31 mouse cellular contexts compared by ENCODE assay signal in the genomic region with DNA sequence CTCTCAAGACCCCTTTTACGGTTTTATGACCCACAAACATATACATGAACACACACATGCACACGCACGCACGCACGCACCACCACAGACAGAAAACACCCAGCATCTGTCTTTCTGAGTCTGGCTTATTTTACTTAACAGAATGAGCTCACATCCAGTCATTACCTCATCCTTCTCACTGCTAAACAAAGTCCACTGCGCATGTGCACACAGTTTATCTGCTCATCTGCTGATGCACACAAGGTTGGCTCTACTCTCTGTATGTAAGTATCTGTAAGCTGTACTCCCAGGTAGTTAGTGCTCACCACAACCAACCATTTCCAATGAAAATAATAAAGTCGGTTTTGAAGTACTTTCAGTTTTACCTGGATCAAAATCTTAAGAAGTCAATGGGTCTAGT.
"Had no signal": no experiment of that assay in that cellular context is flagged by ENCODE, and none has a peak within 500 bp of the region (broad histone marks: within the 10 kb centered on the region; RNA-seq: fewer than 3 reads in every experiment).

No protein-coding gene starts in this region.

- H3K27me3 ChIP-seq: limb, embryonic 12.5 days; limb, embryonic 13.5 days; limb, embryonic 15.5 days; liver, embryonic 12.5 days; liver, embryonic 13.5 days; liver, embryonic 15.5 days; lung, embryonic 15.5 days; megakaryocyte, embryonic 14.5 days; midbrain, embryonic 12.5 days; midbrain, embryonic 13.5 days; midbrain, embryonic 15.5 days; neural tube, embryonic 12.5 days had no signal

- H3K4me1 ChIP-seq: limb, embryonic 10.5 days; limb, embryonic 12.5 days; limb, embryonic 13.5 days; limb, embryonic 15.5 days; liver, embryonic 12.5 days; liver, embryonic 13.5 days; liver, embryonic 15.5 days; lung, embryonic 15.5 days; megakaryocyte, embryonic 14.5 days; midbrain, embryonic 10.5 days; midbrain, embryonic 12.5 days; midbrain, embryonic 13.5 days; midbrain, embryonic 15.5 days; neural tube, embryonic 12.5 days had no signal

- H3K4me2 ChIP-seq: limb, embryonic 12.5 days; limb, embryonic 13.5 days; limb, embryonic 15.5 days; liver, embryonic 11.5 days; liver, embryonic 12.5 days; liver, embryonic 13.5 days; liver, embryonic 15.5 days; lung, embryonic 14.5 days; lung, embryonic 15.5 days; midbrain, embryonic 11.5 days; midbrain, embryonic 12.5 days; midbrain, embryonic 13.5 days; midbrain, embryonic 15.5 days; neural tube, embryonic 12.5 days had no signal

- ATAC-seq: liver, embryonic 12.5 days; lung, postnatal 0 days; midbrain, embryonic 13.5 days; midbrain, embryonic 15.5 days; midbrain, embryonic 16.5 days had no signal

- H3K4me3 ChIP-seq: left cerebral cortex, adult 2 months; limb, embryonic 10.5 days; limb, embryonic 12.5 days; limb, embryonic 13.5 days; limb, embryonic 15.5 days; liver, embryonic 12.5 days; liver, embryonic 13.5 days; liver, embryonic 15.5 days; lung, embryonic 15.5 days; megakaryocyte, embryonic 14.5 days; midbrain, embryonic 10.5 days; midbrain, embryonic 12.5 days; midbrain, embryonic 13.5 days; midbrain, embryonic 15.5 days; myocyte; neural tube, embryonic 12.5 days had no signal

- H3K9me3 ChIP-seq: limb, embryonic 10.5 days; limb, embryonic 12.5 days; limb, embryonic 13.5 days; limb, embryonic 15.5 days; liver, embryonic 12.5 days; liver, embryonic 13.5 days; liver, embryonic 15.5 days; lung, embryonic 15.5 days; megakaryocyte, embryonic 14.5 days; midbrain, embryonic 10.5 days; midbrain, embryonic 12.5 days; midbrain, embryonic 13.5 days; midbrain, embryonic 15.5 days; neural tube, embryonic 12.5 days had no signal

- H3K36me3 ChIP-seq: limb, embryonic 10.5 days; limb, embryonic 12.5 days; limb, embryonic 13.5 days; limb, embryonic 15.5 days; liver, embryonic 12.5 days; liver, embryonic 13.5 days; liver, embryonic 15.5 days; lung, embryonic 15.5 days; midbrain, embryonic 10.5 days; midbrain, embryonic 12.5 days; midbrain, embryonic 13.5 days; midbrain, embryonic 15.5 days; neural tube, embryonic 12.5 days had no signal

- H3K9ac ChIP-seq: limb, embryonic 12.5 days; limb, embryonic 13.5 days; limb, embryonic 15.5 days; liver, embryonic 12.5 days; liver, embryonic 13.5 days; liver, embryonic 14.5 days; liver, embryonic 15.5 days; lung, embryonic 14.5 days; lung, embryonic 15.5 days; midbrain, embryonic 12.5 days; midbrain, embryonic 13.5 days; midbrain, embryonic 15.5 days; neural tube, embryonic 12.5 days had no signal

- H3K27ac ChIP-seq: left cerebral cortex, adult 2 months; limb, embryonic 10.5 days; limb, embryonic 12.5 days; limb, embryonic 13.5 days; limb, embryonic 15.5 days; liver, embryonic 12.5 days; liver, embryonic 13.5 days; liver, embryonic 14.5 days; liver, embryonic 15.5 days; lung, embryonic 15.5 days; macrophage; midbrain, embryonic 10.5 days; midbrain, embryonic 12.5 days; midbrain, embryonic 13.5 days; midbrain, embryonic 15.5 days; neural tube, embryonic 12.5 days had no signal

- DNase-seq: left cerebral cortex, postnatal 4 days; liver, embryonic 13.5 days; lung, adult 18-20 months; lung, adult 2 months; lung, embryonic 14.5 days; lung, postnatal 10 days; lung, postnatal 14 days; lung, postnatal 36 days; lung, postnatal 4 days; midbrain, embryonic 14.5 days had no signal
